Mouse (Mus musculus) T-helper 1 cell (primary cell): ENCODE measurements around the gene Gm36028.

ENCODE experiments used
- in situ Hi-C: fragments of 300-600 bp; cut with MboI, MseI; formaldehyde crosslinking; loops from one replicate; pipeline ENCODE4 v1.15.1; 2025; ENCODE audit warnings: high pct_unique_total_duplicates

Gene Gm36028

DNA sequence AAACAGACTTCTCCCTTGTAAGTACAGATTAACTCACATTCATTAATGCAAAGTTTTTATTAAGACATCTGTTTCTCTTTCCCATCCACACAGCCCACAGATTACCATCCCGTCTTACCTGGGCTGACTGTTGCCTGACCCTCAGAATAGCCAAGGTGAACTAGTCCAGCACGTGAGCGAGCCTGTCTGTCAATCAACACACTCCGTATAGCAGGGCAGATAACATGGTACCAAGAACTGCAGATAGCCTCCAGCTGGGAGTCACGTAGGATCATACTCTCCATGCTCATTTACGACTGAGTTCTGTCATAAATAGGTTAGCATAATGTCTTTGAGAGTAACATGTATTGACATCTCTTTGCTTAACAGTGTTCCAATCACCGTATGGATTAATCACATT, at the start of gene Gm36028:
Gene Gm36028, minus strand, starts transcription at position 118 of the 400 bp plus-strand sequence.
- in situ Hi-C loops = loop anchor here (10.0 kb wide), 1 partner anchor 234 kb away; no protein-coding TSS in a partner anchor

DNA sequence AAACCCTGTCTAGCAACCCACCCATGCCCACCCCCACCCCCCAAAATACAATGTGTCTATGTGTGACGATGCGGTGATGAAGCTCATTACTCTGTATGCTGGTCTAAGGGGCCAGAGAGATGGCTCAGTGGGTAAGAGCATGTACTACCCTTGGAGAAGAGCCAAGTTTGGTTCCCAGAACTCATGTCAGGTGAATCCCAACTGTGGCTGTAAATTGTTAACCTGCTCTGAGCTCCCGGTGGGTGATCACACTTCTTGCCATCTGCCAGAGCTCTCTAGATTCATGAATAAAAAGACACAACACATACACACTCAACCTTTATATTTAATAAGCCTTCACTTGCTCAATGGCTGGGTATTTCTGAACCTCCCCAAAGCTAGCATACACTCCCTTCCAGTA, 45.5 kb upstream of the Gm36028 start:
- in situ Hi-C loops = no loop called here

DNA sequence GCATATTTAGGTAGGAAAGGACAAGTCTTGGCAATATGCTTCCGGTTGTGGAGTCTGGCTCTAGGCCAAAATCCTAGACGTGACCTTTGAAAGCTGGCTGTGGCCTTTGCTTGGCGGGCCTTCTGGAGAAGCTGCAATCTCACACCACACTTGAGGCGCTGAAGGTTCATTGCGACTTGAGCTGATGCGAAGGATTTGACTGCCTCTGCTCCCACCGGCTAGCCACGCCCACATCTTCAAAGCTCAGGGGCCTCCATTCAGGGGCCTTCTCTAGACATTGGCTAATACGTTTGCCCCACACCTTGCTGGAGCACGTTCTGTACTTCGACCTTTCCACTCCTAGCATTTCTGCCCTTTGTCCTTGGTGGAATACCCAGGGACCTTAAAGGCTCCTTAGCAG, 40.4 kb upstream of the Gm36028 start:
- in situ Hi-C loops = no loop called here

DNA sequence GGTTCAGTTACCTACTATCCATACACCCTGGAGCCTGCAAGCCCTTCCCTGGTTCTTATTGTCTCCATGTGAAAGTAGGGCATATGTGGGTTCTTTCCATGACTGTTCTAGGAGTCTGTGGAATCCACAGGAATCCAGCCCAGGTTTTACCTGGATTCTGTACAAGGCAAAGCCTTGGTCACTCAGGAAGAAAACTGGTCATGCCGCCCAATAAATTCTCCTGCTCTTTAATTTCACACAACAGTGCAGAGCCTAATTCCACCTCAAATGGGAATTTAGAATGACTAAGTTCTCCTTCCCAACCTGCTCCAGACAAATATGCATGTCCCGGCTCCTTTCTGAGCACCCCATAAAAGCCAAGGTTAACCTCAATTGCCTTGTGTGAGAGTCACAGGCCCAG, 38.4 kb upstream of the Gm36028 start:
- in situ Hi-C loops = loop anchor here (25.0 kb wide), 1 partner anchor 1837 kb away; the partner anchor contains the start of genes Ccdc58 and Fam162a

DNA sequence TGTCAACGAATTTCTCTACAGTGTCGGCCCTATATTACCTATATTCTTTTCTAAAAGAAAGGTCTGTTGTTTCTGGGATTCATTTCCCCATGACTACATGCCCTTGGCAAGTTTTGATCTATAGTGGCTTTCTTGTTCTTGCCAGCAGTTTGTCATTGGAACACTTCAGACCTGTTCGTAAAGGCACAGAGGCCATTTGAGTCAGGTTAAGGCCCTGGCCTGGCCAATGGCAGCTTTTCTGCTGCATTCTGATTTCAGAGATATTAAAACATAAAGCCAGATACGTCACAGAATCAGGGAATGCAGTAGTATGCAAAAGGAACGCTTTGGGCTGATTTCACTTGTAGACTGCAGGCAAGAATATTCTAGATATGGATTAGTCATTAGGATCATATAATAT, 37.8 kb upstream of the Gm36028 start:
- in situ Hi-C loops = loop anchor here (25.0 kb wide), 1 partner anchor 1836 kb away; the partner anchor contains the start of genes Ccdc58 and Fam162a

DNA sequence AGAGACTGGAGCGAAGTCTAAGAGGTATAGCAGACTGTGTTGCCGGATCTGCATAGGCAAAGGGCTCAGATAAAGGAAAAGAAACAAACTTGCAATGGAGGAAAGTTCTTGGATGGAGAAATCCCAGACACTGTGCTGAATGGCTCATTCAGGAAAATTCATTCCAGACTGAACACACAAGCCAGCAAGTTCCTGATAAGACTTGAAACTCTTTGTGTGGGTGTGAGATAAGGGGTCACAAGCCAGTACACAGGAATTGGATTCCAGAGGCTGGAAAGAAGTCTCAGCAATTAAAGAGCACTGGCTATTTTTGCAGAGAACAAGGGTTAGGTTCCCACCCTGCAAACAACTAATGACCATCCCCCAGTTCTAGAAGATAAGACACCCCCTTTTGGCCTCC, 33.0 kb upstream of the Gm36028 start:
- in situ Hi-C loops = loop anchor here (25.0 kb wide), 1 partner anchor 1832 kb away; the partner anchor contains the start of genes Ccdc58 and Fam162a

DNA sequence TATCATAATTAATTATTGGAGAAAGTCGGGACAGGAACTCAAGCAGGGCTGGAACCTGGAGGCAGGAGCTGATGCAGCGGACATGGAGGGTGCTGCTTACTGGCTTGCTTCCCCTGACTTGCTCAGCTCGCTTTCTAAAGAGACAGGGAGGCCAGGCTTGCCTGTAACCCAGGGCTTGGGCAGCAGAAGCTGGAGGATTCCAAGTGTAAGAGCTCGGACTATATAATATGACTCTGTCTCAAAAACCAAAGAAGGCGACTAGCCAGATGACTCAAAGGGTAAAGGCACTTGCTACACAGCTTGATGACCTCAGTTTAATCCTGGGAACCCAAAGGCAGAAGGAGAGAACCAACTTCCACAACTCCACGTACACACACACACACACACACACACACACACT, 32.4 kb upstream of the Gm36028 start:
- in situ Hi-C loops = loop anchor here (25.0 kb wide), 1 partner anchor 1831 kb away; the partner anchor contains the start of genes Ccdc58 and Fam162a

DNA sequence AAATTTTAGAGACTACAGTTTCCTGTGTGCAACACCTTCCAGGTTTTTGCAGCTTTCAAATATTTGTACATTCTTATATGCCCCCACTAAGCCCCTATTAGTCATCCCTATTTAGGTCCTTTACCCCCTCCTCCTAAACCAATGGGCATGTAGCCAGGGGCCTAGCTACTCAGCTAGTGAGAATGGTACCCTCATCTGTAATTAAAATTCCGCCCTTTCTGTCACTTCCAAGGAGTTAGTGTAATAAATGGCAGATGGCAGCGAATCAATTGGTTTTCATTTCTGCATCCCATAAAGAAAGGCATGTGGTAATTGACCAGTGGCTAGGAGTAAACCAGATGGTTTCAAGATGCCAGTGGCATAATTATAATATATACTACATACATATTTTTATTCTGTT, 31.7 kb upstream of the Gm36028 start:
- in situ Hi-C loops = loop anchor here (25.0 kb wide), 1 partner anchor 1830 kb away; the partner anchor contains the start of genes Ccdc58 and Fam162a

DNA sequence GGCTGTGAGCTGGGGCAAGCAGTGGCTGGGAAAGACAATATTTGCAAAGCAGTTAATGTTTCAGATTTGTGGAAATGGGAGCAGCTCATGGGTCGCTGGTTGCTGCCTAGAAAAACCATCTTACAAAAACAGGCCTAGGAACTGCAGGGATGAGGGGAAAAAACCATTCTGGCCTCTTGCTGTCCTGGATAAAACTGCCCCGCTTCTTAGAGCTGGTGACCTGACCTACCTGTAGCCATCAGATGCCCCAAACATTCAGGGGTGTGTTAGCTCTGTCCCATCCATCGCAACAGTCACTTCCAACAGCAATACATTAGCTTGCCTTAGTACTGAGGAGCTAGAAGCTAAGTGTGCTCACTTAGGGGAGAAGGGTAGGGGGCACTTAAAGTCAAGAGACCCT, 28.0 kb upstream of the Gm36028 start:
- in situ Hi-C loops = loop anchor here (25.0 kb wide), 1 partner anchor 1827 kb away; the partner anchor contains the start of genes Ccdc58 and Fam162a

DNA sequence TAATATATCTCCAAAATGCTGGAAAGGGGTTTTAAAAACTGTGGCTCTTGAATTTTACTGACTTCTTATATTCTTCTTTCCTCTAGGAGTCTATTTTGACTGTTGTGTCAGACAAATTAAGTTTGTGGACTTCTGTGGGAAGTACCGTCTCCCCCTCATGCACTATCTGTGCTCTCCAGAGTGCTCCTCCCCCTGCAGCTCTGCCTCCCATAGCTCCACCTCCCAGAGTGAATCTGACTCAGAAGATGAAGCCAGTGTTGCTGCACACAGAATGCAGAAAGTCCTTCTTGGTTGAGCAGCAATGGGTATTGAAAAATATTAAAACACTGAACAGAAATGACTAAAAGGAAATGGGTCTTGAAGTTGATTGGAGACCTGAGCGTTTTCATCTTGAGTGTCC, 20.2 kb upstream of the Gm36028 start:
- in situ Hi-C loops = loop anchor here (25.0 kb wide), 1 partner anchor 1819 kb away; the partner anchor contains the start of genes Ccdc58 and Fam162a

DNA sequence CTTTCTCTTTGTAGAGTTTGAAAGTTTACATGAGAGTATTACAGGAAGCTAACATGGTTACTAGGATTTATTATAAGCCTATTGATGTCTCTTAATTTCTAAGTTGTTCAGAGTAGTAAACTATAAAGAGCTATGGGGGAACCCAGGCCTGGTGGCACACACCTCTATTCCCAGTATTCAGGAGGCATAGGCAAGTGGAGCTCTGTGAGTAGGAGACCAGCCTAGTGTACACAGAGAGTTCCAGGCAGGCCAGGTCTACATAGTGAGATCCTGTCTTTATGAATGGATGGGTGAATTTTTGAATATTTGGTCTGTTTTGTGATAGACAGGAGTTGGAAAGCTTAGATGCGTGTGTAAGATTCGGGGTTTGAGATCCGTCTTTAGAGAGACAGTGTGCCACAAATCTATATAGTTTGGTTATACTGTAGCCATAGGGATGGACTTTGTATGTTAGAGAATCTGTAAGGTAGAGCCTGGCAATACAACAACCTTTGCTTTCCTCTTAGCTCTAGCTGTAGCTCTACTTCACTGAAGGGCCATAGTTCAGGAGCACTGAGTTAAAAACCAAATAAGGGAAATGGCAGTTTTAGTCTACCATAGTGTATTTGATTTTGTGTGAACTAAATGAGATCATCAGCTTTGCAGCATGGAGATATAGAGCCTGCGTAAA, 18.9 kb upstream of the Gm36028 start:
- in situ Hi-C loops = loop anchor here (25.0 kb wide), 1 partner anchor 1818 kb away; the partner anchor contains the start of genes Ccdc58 and Fam162a

DNA sequence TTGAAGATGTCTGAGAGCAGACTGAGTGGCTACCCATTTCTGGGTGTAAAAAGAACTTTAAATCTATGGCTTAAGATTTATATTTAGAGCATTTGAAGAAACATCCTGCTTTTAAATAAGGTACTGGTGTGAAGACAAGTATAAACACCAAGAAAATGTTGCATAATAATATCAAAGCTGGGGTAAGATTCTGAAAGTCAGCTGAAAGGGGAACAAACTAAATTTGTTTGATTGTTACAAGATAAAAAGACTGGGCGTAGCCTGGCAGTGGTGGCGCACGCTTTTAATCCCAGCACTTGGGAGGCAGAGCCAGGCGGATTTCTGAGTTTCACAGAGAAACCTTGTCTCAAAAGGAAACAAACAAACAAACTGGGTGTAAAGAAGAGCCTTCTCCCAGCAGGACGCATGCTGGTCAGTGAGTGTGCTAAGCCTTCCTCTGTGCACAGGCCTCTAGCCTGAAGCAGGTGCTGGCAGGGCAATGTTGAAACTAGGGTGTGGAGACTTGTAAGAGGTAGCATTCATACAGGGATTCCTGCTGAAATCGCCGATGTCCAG, 18.1 kb upstream of the Gm36028 start:
- in situ Hi-C loops = loop anchor here (25.0 kb wide), 1 partner anchor 1817 kb away; the partner anchor contains the start of genes Ccdc58 and Fam162a

DNA sequence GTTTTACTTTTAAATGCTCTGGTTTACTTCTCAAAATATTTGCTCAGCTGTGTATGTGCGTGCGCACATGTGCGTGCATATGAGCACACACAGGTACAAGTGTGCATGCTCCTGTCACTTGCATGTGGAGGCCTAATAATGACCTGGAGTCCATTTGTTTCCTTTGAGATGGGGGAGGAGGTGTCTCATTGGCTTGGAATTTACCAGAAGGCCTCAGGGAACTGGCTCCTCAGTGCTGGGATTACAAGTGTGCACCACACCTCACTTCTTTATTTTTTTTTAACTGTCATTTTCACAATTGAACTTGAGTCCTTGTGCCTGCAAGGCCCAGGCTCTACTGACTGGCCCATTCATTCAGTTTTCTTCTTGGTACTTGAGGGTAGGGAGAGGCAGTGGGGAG, 16.5 kb upstream of the Gm36028 start:
- in situ Hi-C loops = loop anchor here (25.0 kb wide), 1 partner anchor 1815 kb away; the partner anchor contains the start of genes Ccdc58 and Fam162a

DNA sequence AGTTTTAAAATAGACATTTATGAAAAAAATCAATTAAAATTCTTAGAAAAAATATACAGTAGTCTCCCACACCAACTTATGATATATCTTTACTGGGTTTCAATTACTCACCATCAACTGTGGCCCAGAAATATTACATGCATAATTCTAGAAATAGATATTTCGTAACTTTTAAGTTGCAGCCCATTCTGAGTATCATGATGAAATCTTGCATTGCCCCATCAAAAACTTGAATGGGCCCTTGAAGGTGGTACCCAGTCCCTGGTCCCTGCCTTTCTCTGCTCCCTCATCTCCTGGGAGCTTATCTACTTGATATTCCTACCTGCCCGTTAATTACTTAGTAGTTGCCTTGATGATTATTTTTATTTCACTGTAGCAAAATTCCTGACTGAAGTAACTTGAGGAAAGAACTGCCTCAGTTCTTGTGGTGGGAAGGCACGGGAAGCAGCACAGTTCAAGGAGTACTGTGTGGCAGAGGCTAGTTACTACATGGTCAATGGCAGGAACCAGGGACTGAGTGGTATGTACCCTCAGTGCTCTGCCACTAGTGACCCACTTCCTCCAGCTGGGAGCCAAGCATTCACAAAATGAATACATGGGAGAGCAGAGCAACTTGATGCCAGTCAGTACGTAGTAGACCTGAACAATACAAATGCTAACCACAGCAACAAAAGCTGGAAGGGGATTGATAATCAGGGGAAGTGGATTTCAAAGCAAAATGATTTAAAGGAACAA, 13.7 kb upstream of the Gm36028 start:
- in situ Hi-C loops = loop anchor here (25.0 kb wide), 1 partner anchor 1812 kb away; the partner anchor contains the start of genes Ccdc58 and Fam162a

DNA sequence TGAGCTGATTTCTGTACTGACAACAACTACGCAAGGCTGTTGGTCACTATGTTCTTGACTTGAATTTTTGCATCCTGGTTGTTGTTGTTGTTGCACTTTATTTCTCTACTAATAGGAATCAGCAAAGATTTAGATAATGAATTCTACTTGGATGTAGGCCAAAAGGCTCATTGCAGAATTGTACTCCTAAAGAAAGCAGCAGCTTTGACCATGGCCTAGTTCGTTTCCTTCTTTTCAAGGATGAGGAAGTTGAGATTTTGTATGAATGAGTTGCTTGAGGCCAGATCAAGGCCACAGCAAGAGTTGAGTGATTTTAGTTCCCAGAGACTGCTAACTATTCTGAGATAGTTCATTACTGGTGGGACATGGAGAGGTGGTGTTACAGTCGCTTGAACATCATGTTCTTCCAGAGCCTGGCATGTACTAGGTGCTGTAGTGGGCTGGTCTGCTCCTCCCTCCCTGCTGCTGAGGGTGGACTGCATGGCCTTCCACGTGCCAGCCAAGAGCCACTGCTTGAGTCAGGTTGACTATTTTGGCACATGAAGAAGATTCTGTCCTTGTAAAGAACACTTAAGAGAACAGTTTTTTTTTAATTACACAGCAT, 10.3 kb upstream of the Gm36028 start:
- in situ Hi-C loops = no loop called here

DNA sequence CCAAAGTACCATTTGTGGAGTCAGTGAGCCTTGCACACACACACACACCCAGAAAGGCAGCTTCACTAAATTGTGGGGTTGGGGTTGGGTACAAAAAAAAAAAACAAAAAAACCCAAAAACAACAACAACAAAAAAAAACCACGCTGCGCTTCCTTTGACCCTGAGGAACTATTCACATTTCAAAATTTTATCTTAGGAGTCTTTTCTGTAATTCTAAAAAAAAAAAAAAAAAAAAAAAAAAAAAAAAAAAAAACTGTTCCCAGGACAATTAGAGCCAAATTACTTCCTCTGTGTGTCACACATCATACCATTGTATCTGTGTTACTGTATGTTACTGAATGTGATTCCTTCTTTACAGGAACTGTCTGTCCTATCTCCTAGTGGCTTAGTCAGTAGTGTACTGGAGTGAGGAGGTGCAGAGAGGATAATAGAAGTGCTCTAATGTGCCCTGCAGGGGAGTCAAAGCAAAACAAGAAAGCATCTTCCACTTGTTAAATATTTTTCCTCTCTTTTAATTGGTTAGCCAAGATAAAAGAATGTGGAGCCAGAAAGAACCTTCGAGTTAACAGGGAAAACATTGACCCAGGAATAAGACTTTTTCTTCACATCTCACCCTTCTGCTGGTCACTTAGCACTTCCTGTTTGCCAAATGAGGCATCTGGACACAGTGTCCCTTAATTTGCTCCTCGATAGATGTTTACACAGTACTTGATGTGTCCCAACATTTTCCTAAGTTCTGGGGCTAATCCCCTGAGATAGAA, 8.7 kb upstream of the Gm36028 start:
- in situ Hi-C loops = loop anchor here (10.0 kb wide), 1 partner anchor 225 kb away; no protein-coding TSS in a partner anchor

DNA sequence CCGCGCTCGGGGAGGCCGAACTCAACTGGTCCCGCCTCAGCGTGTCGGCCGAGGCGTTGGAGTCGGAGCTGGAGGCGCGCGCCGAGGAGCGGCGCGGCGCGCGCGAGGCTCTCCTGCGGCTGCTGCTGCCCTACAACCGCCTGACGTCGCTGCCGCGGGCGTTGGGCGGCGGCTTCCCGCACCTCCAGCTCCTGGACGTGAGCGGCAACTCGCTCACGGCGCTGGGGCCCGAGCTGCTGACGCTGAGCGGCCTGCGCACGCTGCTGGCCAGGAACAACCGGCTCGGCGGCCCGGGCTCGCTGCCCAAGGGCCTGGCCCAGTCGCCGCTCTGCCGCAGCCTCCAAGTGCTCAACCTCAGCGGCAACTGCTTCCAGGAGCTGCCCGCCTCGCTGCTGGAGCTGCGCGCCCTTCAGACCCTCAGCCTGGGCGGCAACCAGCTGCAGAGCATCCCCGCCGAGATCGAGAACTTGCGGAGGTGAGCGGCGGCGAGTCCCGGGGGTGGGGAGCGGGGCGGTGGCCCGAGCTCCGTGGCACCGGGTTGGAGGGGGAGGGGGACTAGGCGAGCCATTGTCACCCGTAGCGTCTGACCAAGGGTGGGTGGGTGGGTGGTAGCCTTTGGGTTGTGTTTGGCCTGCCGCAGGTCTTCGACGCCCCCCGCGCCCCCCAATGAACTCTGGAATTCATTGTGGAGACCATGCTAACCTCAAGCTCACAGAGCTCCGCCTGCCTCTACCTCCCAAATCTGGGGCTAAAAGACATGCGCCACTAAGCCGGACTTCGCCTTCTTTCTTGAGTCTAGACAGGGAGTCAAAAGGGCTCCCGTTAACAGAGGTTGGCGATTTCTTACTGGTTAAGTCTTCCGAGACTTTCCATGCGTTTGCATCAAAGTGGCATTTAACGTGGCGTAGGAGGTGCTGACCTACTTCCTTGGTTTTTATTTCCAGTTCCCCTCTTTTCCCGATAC, 7.8 kb upstream of the Gm36028 start:
- in situ Hi-C loops = loop anchor here (10.0 kb wide), 1 partner anchor 226 kb away; no protein-coding TSS in a partner anchor

DNA sequence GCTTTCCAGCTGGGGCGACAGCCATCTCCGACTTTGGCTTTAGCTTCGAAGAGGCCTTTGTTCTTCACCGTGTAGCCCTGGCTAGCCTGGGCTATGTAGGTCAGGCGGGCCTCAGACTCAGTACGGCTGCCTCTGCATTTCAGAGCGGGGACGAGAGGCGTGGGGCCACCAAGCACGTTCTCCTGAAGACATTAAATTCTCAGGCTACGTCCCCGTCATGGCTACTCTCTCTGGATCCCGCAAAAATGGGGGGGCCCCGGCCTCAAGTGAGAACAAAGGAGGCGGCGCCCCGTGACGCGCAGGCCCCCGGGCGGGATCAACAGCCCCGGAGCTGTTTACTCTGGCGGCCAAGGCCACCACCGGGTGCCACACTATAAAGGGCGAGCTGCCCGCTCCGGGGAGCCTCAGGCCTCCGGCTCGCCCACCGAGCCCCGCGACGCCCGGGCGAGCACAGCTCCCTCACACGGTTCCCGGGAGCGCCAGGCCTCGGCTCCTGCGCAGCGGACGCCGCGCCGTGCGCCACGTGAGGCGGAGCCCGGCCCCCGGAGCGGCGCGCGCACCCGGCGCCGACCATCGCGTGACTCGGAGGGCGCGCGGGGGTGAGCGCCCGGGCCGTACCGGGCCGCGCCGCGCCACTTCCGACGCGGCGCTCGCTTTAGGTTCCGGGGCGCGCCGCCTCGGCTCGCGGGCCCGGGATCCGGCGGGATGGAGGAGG, 7.0 kb upstream of the Gm36028 start, which contains the start of gene Lrrc58:
Gene Lrrc58, plus strand, starts transcription at position 599 of the 715 bp plus-strand sequence.
- in situ Hi-C loops = loop anchor here (10.0 kb wide), 1 partner anchor 227 kb away; no protein-coding TSS in a partner anchor
